Mouse (Mus musculus) myocyte (in vitro differentiated cells): ENCODE measurements around the gene Cldn19.

Experiments used
- CEBPB ChIP-seq: IDR thresholded peaks from 2 replicates; pipeline ENCODE4 v1.6.1; 2011; ENCODE audit warnings: mild to moderate bottlenecking, moderate library complexity; ENCODE audit not compliant: poor library complexity, insufficient read depth, severe bottlenecking
- MYOG ChIP-seq, 3 experiments: IDR thresholded peaks; one replicate each; pipeline ENCODE4 v1.6.1; 2011; ENCODE audit warnings: control low read depth in 2 of 3, low read depth in 2 of 3, mild to moderate bottlenecking in 2 of 3; ENCODE audit not compliant: insufficient read length in 2 of 3, control insufficient read depth in 1 of 3, insufficient read depth in 1 of 3
- POLR2A ChIP-seq: IDR thresholded peaks from one replicate; pipeline ENCODE4 v1.6.1; 2011; ENCODE audit warnings: low read depth, mild to moderate bottlenecking, control low read depth, moderate library complexity; ENCODE audit not compliant: insufficient read length
- TCF12 ChIP-seq: IDR thresholded peaks from one replicate; pipeline ENCODE4 v1.6.1; 2011; ENCODE audit warnings: mild to moderate bottlenecking, control low read depth; ENCODE audit not compliant: poor library complexity, insufficient read depth, severe bottlenecking
- USF1 ChIP-seq: IDR thresholded peaks from one replicate; pipeline ENCODE4 v1.6.1; 2011; ENCODE audit warnings: low read depth, mild to moderate bottlenecking, control low read depth, moderate library complexity

GRCm38 (mm10) chr4:119233256-119233901, 21.8 kb upstream of the Cldn19 start:
- TF ChIP-seq MYOG (IDR thresholded peaks at IDR 0.05; ENCODE audit: control insufficient read depth in 1 of 3, insufficient read depth in 1 of 3, insufficient read length in 2 of 3, low read depth in 2 of 3) (no peak), POLR2A (peak; percentile 56), USF1 (no peak), TCF12 (no peak), CEBPB (no peak)
